Mouse (Mus musculus): ENCODE measurements at regions not wholly inside any gene's neighbourhood (a gene's known extent, or its start where the extent isn't known, plus 50 kb on each side); places are given as distances from the start of the nearest gene placed in this dataset.

DNA sequence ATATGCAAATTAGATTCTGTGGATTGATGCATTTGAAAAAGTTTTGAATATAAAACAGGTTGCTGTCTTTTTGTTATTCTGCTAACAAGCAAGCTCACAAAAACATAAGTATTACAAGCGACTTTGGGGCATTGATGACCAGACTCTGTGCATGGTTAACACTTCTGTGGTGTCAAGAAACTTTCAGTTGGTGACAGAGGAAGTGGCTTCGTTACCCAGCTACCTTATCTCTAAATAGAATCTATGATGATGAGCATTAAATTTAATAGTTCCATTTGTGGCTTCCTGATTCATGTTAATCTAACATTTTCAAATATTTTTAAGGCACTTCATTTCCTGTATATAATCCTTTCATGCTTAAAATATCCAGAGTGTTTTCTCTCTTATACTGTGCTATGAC lies 100.8 kb downstream of the Tm2d1 start:
- Histone ChIP-seq H3K9me3 (ENCODE audit: control insufficient read depth, insufficient read depth, low read depth, low read length) (no peaks in the 10 kb centered on the region), H3K36me3 (ENCODE audit: control insufficient read depth, insufficient read depth, low read length, poor library complexity, severe bottlenecking) (no peaks in the 10 kb centered on the region), H3K9ac (ENCODE audit: insufficient read depth, low read depth, low read length, poor library complexity, severe bottlenecking) (no peak overlapping the region), H3K4me3 (ENCODE audit: insufficient read depth in 1 of 2, low read depth in 1 of 2, low read length in 2 of 2, poor library complexity in 1 of 2, severe bottlenecking in 1 of 2) (no peak overlapping the region), H3K27ac (ENCODE audit: insufficient read depth, low read depth, low read length, poor library complexity, severe bottlenecking) (no peak overlapping the region), H3K4me1 (ENCODE audit: control insufficient read depth in 2 of 2, insufficient read depth in 2 of 2, low read length in 2 of 2, poor library complexity in 1 of 2) (no peaks in the 10 kb centered on the region)
- in situ Hi-C loops (cut with MboI; ENCODE audit: low sequenced_read_pairs in 2 of 2, unreplicated experiment in 2 of 2): no loop called here
- TF ChIP-seq MAFK (IDR thresholded peaks at IDR 0.05; ENCODE audit: insufficient read depth, low read depth, low read length): no peak
- no peak for TF ChIP-seq ZC3H11A (IDR thresholded peaks at IDR 0.05; ENCODE audit: borderline replicate concordance, low read depth, low read length)
- no peak for TF ChIP-seq HCFC1 (IDR thresholded peaks at IDR 0.05; ENCODE audit: borderline replicate concordance, insufficient read depth, low read length)
- TF ChIP-seq ZNF384 (IDR thresholded peaks at IDR 0.05; ENCODE audit: low read depth, low read length): no peak
- no peak for TF ChIP-seq CHD2 (IDR thresholded peaks at IDR 0.05; ENCODE audit: low read depth, low read length)
- DNase-seq (ENCODE audit: low read depth, low spot score): no peak

- in situ Hi-C loops (cut with MboI; ENCODE audit: low sequenced_read_pairs in 2 of 2, unreplicated experiment in 2 of 2): no loop called here
- Histone ChIP-seq H3K9ac (ENCODE audit: insufficient read depth, low read depth, low read length, poor library complexity, severe bottlenecking) (no peak overlapping the region), H3K9me3 (ENCODE audit: control insufficient read depth, insufficient read depth, low read depth, low read length) (no peaks in the 10 kb centered on the region), H3K36me3 (ENCODE audit: control insufficient read depth, insufficient read depth, low read length, poor library complexity, severe bottlenecking) (no peaks in the 10 kb centered on the region), H3K27ac (ENCODE audit: insufficient read depth, low read depth, low read length, poor library complexity, severe bottlenecking) (no peak overlapping the region), H3K4me1 (ENCODE audit: control insufficient read depth in 2 of 2, insufficient read depth in 2 of 2, low read length in 2 of 2, poor library complexity in 1 of 2) (no peaks in the 10 kb centered on the region), H3K4me3 (ENCODE audit: insufficient read depth in 1 of 2, low read depth in 1 of 2, low read length in 2 of 2, poor library complexity in 1 of 2, severe bottlenecking in 1 of 2) (no peak overlapping the region)
- TF ChIP-seq HCFC1 (IDR thresholded peaks at IDR 0.05; ENCODE audit: borderline replicate concordance, insufficient read depth, low read length): no peak
- no peak for TF ChIP-seq ZC3H11A (IDR thresholded peaks at IDR 0.05; ENCODE audit: borderline replicate concordance, low read depth, low read length)
- no peak for TF ChIP-seq CHD2 (IDR thresholded peaks at IDR 0.05; ENCODE audit: low read depth, low read length)
- no peak for TF ChIP-seq ZNF384 (IDR thresholded peaks at IDR 0.05; ENCODE audit: low read depth, low read length)
- TF ChIP-seq MAFK (IDR thresholded peaks at IDR 0.05; ENCODE audit: insufficient read depth, low read depth, low read length): no peak
- no peak for DNase-seq (ENCODE audit: low read depth, low spot score)
Measured at GRCm38 (mm10) chr4:98258336-98258735, 124.8 kb downstream of the Tm2d1 start.

DNA sequence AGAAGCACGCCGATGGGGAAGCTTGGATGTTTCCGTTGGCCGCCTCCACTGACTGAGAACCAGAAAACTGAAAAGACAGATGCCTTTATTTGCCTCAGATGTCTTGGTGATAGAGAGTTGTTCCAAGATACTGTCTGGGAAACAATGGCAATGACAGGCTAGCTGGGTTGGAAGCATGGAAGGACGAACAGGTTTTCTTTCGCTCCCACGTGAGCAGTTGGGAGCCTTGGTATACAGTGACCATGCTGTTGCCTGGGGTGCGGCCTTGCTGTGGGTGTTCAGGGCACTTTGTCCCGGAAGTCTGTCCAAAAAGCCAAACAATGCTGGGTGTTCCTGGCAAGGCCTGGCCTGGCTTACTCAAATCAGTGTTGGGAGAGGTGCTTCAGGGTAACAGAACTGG lies 125.4 kb downstream of the Tm2d1 start:
- DNase-seq (ENCODE audit: low read depth, low spot score): no peak
- Histone ChIP-seq H3K4me3 (ENCODE audit: insufficient read depth in 1 of 2, low read depth in 1 of 2, low read length in 2 of 2, poor library complexity in 1 of 2, severe bottlenecking in 1 of 2) (no peak overlapping the region), H3K27ac (ENCODE audit: insufficient read depth, low read depth, low read length, poor library complexity, severe bottlenecking) (no peak overlapping the region), H3K9me3 (ENCODE audit: control insufficient read depth, insufficient read depth, low read depth, low read length) (no peaks in the 10 kb centered on the region), H3K36me3 (ENCODE audit: control insufficient read depth, insufficient read depth, low read length, poor library complexity, severe bottlenecking) (no peaks in the 10 kb centered on the region), H3K9ac (ENCODE audit: insufficient read depth, low read depth, low read length, poor library complexity, severe bottlenecking) (no peak overlapping the region), H3K4me1 (ENCODE audit: control insufficient read depth in 2 of 2, insufficient read depth in 2 of 2, low read length in 2 of 2, poor library complexity in 1 of 2) (no peaks in the 10 kb centered on the region)
- TF ChIP-seq ZNF384 (IDR thresholded peaks at IDR 0.05; ENCODE audit: low read depth, low read length): no peak
- TF ChIP-seq HCFC1 (IDR thresholded peaks at IDR 0.05; ENCODE audit: borderline replicate concordance, insufficient read depth, low read length): no peak
- TF ChIP-seq ZC3H11A (IDR thresholded peaks at IDR 0.05; ENCODE audit: borderline replicate concordance, low read depth, low read length): no peak
- no peak for TF ChIP-seq MAFK (IDR thresholded peaks at IDR 0.05; ENCODE audit: insufficient read depth, low read depth, low read length)
- no peak for TF ChIP-seq CHD2 (IDR thresholded peaks at IDR 0.05; ENCODE audit: low read depth, low read length)
- in situ Hi-C loops (cut with MboI; ENCODE audit: low sequenced_read_pairs in 2 of 2, unreplicated experiment in 2 of 2): no loop called here

GRCm38 (mm10) chr4:98254856-98255853 lies 128.0 kb downstream of the Tm2d1 start:
- no peaks in the 10 kb centered on the region for H3K9me3 ChIP-seq (ENCODE audit: control insufficient read depth, insufficient read depth, low read depth, low read length)
- TF ChIP-seq CHD2 (IDR thresholded peaks at IDR 0.05; ENCODE audit: low read depth, low read length) (no peak), ZC3H11A (IDR thresholded peaks at IDR 0.05; ENCODE audit: borderline replicate concordance, low read depth, low read length) (no peak), MAFK (IDR thresholded peaks at IDR 0.05; ENCODE audit: insufficient read depth, low read depth, low read length) (no peak), ZNF384 (IDR thresholded peaks at IDR 0.05; ENCODE audit: low read depth, low read length) (no peak), HCFC1 (IDR thresholded peaks at IDR 0.05; ENCODE audit: borderline replicate concordance, insufficient read depth, low read length) (no peak)
- no peak overlapping the region for H3K9ac ChIP-seq (ENCODE audit: insufficient read depth, low read depth, low read length, poor library complexity, severe bottlenecking)
- in situ Hi-C loops (cut with MboI; ENCODE audit: low sequenced_read_pairs in 2 of 2, unreplicated experiment in 2 of 2): no loop called here
- no peaks in the 10 kb centered on the region for H3K4me1 ChIP-seq (ENCODE audit: control insufficient read depth in 2 of 2, insufficient read depth in 2 of 2, low read length in 2 of 2, poor library complexity in 1 of 2)
- H3K27ac ChIP-seq (ENCODE audit: insufficient read depth, low read depth, low read length, poor library complexity, severe bottlenecking): no peak overlapping the region
- DNase-seq (ENCODE audit: low read depth, low spot score): peak; percentile 47
- H3K4me3 ChIP-seq (ENCODE audit: insufficient read depth in 1 of 2, low read depth in 1 of 2, low read length in 2 of 2, poor library complexity in 1 of 2, severe bottlenecking in 1 of 2): no peak overlapping the region
- no peaks in the 10 kb centered on the region for H3K36me3 ChIP-seq (ENCODE audit: control insufficient read depth, insufficient read depth, low read length, poor library complexity, severe bottlenecking)
